Mouse (Mus musculus) lung, embryonic 14.5 days (tissue): ENCODE data around the gene Acbd5. TPM values are rescaled to one million over a fixed set of nuclear protein-coding genes. Genes with fewer than 3 reads are reported as not detected.
"Not testable (repeated sequence)": the region's sequence is repeated elsewhere in the genome, so short reads cannot be mapped to it uniquely, and the experiment has no call there.

Experiments used
- ATAC-seq: fragments of 200-750 bp; cut with Nextera tagmentation; 2 replicates; pipeline ENCODE4 v1.8.0; 2017; ENCODE audit warnings: mild to moderate bottlenecking, moderate TSS enrichment, moderate library complexity; ENCODE audit not compliant: insufficient read depth
- DNase-seq: peaks from one replicate; pipeline ENCODE4 v3.0.0-alpha.2; 2015
- H3K27ac ChIP-seq: fragments of 300-500 bp; sonication (generic); 2 replicates; pipeline ENCODE4 v1.5.1; 2014; ENCODE audit warnings: low read depth, mild to moderate bottlenecking, moderate library complexity
- H3K27me3 ChIP-seq: fragments of 300-500 bp; sonication (generic); 2 replicates; pipeline ENCODE4 v1.6.1; 2014; ENCODE audit warnings: low read length, control low read depth; ENCODE audit not compliant: insufficient read depth
- H3K36me3 ChIP-seq: fragments of 300-500 bp; sonication (generic); 2 replicates; pipeline ENCODE4 v1.6.1; 2014; ENCODE audit warnings: control low read depth; ENCODE audit not compliant: insufficient read depth
- H3K4me1 ChIP-seq: fragments of 300-500 bp; sonication (generic); 2 replicates; pipeline ENCODE4 v1.6.1; 2014; ENCODE audit warnings: antibody characterized with exemption, control low read depth; ENCODE audit not compliant: insufficient read depth
- H3K4me2 ChIP-seq: fragments of 300-500 bp; sonication (generic); 2 replicates; pipeline ENCODE4 v1.6.1; 2014; ENCODE audit warnings: mild to moderate bottlenecking
- H3K4me3 ChIP-seq: fragments of 300-500 bp; sonication (generic); 2 replicates; pipeline ENCODE4 v1.5.1; 2014; ENCODE audit warnings: low read depth, low read length
- H3K9ac ChIP-seq: fragments of 300-500 bp; sonication (generic); 2 replicates; pipeline ENCODE4 v1.6.1; 2014
- H3K9me3 ChIP-seq: fragments of 300-500 bp; sonication (generic); 2 replicates; pipeline ENCODE4 v1.6.1; 2016; ENCODE audit warnings: low read depth, low read length, control low read depth
- CTCF ChIP-seq: IDR thresholded peaks from 2 replicates; pipeline ENCODE4 v1.5.1; 2016; ENCODE audit warnings: antibody characterized with exemption, low read depth
- WGBS: fragments of 180-500 bp; shearing (Covaris S2); extraction: QIAGEN DNeasy Blood & Tissue Kit; methylation state at CpG from one replicate; pipeline ENCODE4 v1.1.7; 2014; 5-methylcytosine and 5-hydroxymethylcytosine counted together
- polyA plus RNA-seq: library from polyadenylated mRNA; unstranded; fragments of >200 nt; fragmentation: Nextera tagmentation; extraction: Ambion mirVana; gene quantifications from 2 replicates; pipeline ENCODE4 v1.2.1, GENCODE M21; 2014

Acbd5 gene
- polyA plus RNA-seq, 1 experiment from 2014 or later: 24.6 TPM

DNA sequence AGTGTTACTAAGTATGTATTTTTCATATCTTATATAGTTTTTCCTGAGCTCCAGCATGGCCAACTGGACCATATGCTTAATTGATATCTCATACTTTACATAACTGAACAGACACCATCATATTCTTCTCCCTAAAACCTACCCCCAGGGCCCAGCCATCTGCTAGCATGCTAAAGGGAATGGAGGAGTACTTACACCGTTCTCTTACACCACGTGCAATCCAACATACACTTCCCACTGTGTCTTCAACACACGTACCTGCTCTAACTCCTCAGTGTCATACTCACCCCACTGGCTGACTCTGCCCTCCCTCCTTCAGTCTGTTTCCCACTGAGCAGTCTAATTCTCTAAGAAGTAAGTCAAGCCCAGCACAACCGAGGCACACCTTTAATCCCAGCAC is 39.1 kb upstream of the Acbd5 start:
- no peak overlapping the region for H3K27ac ChIP-seq
- H3K9me3 ChIP-seq: no peaks in the 10 kb centered on the region
- 86% methylated on average over 4 of the region's 4 CpGs for WGBS
- no peak for DNase-seq
- no peaks in the 10 kb centered on the region for H3K4me1 ChIP-seq
- ATAC-seq: no peak
- H3K27me3 ChIP-seq: no peaks in the 10 kb centered on the region
- H3K9ac ChIP-seq: no peak overlapping the region
- H3K4me2 ChIP-seq: no peak overlapping the region
- H3K36me3 ChIP-seq: 0 out of 2 replicates have a peak, but pooled peaks cover 8% of the 10 kb centered on the region
- H3K4me3 ChIP-seq: no peak overlapping the region
- no peak for TF ChIP-seq CTCF

GRCm38 (mm10) chr2:23030631-23031030 is 37.3 kb upstream of the Acbd5 start:
- Histone ChIP-seq H3K4me1 (no peaks in the 10 kb centered on the region), H3K27ac (no peak overlapping the region), H3K36me3 (0 out of 2 replicates have a peak, but pooled peaks cover 8% of the 10 kb centered on the region), H3K9me3 (no peaks in the 10 kb centered on the region), H3K4me2 (no peak overlapping the region), H3K4me3 (no peak overlapping the region), H3K27me3 (no peaks in the 10 kb centered on the region), H3K9ac (no peak overlapping the region)
- 94% methylated on average over 4 of the region's 4 CpGs for WGBS
- ATAC-seq (no peak), DNase-seq (no peak)
- no peak for TF ChIP-seq CTCF

DNA sequence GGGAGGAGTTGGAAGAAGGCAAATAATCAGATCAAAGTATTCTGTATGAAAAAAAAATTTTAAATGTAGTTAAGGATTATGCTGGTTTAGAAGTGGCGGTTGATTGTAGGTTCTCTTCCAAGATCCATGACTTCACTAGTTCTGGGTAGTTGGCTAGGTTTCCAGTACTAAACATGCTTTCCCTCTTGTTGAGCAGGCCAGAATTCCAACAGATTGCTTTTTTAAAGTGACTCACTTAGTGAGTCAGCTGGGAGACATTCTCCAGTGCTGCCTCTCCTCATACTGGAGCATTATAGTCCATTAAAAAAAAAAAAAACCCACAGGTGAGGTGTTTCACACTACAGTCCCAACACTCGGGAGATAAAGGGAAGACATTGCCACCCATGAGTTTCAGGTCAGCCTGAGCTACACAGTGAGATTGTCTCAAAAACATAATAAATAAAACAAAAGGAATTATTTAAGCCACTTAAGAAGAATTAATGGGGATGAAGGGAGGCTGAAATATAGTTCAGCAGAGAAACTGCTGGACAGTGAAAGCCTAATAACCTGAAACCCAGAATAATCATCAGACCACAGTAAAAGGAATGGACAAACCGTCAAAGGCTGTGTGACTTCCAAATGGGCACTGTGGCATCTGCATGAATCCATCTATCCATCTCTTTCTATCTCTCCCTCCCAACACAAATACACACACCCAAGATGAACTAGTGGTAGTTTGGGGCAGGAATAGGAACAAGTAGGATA is 33.1 kb upstream of the Acbd5 start:
- H3K4me2 ChIP-seq: no peak overlapping the region
- H3K27ac ChIP-seq: no peak overlapping the region
- no peaks in the 10 kb centered on the region for H3K27me3 ChIP-seq
- H3K4me3 ChIP-seq: no peak overlapping the region
- WGBS: 87% methylated on average over 3 of the region's 3 CpGs
- H3K9ac ChIP-seq: no peak overlapping the region
- no peak for TF ChIP-seq CTCF
- no peak for ATAC-seq
- H3K9me3 ChIP-seq: no peaks in the 10 kb centered on the region
- no peak for DNase-seq
- peaks cover 3% of the 10 kb centered on the region for H3K4me1 ChIP-seq
- 0 out of 2 replicates have a peak, but pooled peaks cover 5% of the 10 kb centered on the region for H3K36me3 ChIP-seq

DNA sequence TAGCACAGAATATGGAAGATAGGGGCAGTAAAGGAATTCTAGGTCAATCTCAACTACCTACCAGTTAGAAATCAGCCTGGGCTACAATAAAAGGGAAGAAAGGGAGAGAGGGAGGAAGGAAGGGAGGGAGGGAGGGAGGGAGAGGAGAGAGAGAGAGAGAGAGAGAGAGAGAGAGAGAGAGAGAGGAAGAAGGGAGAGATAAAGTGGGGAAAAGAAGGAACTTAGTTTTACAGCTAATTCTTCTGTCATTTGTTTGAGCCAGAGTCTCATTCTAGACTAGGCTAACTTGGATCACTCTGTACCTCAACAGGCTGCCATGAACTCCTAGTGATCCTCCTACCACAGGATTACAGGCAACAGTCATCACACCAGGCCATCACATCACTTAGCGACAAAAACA is 32.5 kb upstream of the Acbd5 start:
- Histone ChIP-seq H3K4me3 (no peak overlapping the region), H3K4me2 (no peak overlapping the region), H3K36me3 (0 out of 2 replicates have a peak, but pooled peaks cover 5% of the 10 kb centered on the region), H3K4me1 (peaks cover 3% of the 10 kb centered on the region), H3K9ac (no peak overlapping the region), H3K9me3 (no peaks in the 10 kb centered on the region), H3K27me3 (no peaks in the 10 kb centered on the region), H3K27ac (no peak overlapping the region)
- 95% methylated on average over 1 of the region's 1 CpGs for WGBS
- no peak for ATAC-seq
- no peak for TF ChIP-seq CTCF
- no peak for DNase-seq

- Histone ChIP-seq H3K36me3 (no peaks in the 10 kb centered on the region), H3K4me1 (peaks cover 3% of the 10 kb centered on the region), H3K27me3 (no peaks in the 10 kb centered on the region), H3K4me2 (peak overlapping the region; percentile 67), H3K9ac (peak overlapping the region; percentile 94), H3K4me3 (peak overlapping the region; percentile 95), H3K27ac (peak overlapping the region; percentile 98), H3K9me3 (no peaks in the 10 kb centered on the region)
- peak; percentile 89 for ATAC-seq
- under 1% methylated on average over 56 of the region's 59 CpGs for WGBS
- TF ChIP-seq CTCF: no peak
- DNase-seq: peak; percentile 60
Observed at GRCm38 (mm10) chr2:23039082-23040000, 28.6 kb upstream of the Acbd5 start.

- 2% methylated on average over 22 of the region's 24 CpGs for WGBS
- H3K9me3 ChIP-seq: no peaks in the 10 kb centered on the region
- peak within 1 kb of the TSS; percentile 98 for H3K27ac ChIP-seq
- DNase-seq: peak; percentile 98
- TF ChIP-seq CTCF: peak; percentile 41
- H3K4me2 ChIP-seq: peak within 1 kb of the TSS; percentile 67
- peak within 1 kb of the TSS; percentile 95 for H3K4me3 ChIP-seq
- H3K9ac ChIP-seq: peak within 1 kb of the TSS; percentile 94
- H3K4me1 ChIP-seq: peaks cover 3% of the 10 kb centered on the region
- H3K27me3 ChIP-seq: no peaks in the 10 kb centered on the region
- no peaks in the 10 kb centered on the region for H3K36me3 ChIP-seq
- peak; percentile 97 for ATAC-seq
Observed at GRCm38 (mm10) chr2:23040001-23040646, 27.8 kb upstream of the Acbd5 start, which contains the start of gene Abi1. Gene Abi1 (minus strand): TSS chr2:23040241.

DNA sequence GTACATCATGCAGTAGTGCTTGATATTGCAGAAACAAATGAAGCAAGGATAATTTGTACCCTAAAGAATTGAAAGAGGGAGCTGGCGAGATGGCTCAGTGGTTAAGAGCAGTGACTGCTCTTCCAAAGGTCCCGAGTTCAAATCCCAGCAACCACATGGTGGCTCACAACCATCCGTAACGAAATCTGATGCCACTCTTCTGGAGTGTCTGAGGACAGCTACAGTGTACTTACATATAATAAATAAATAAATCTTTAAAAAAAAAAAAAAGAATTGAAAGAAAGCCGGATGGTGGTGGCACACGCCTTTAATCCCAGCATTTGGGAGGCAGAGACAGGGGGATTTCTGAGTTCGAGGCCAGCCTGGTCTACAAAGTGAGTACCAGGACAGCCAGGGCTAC is 27.3 kb upstream of the Acbd5 start:
- not testable (repeated sequence) for ATAC-seq, H3K9ac ChIP-seq, H3K9me3 ChIP-seq, H3K4me1 ChIP-seq, H3K36me3 ChIP-seq, H3K27me3 ChIP-seq, DNase-seq, H3K4me3 ChIP-seq, H3K4me2 ChIP-seq
- 85% methylated on average over 7 of the region's 7 CpGs for whole genome bisulfite sequencing
- peak overlapping the region; percentile 58 for H3K27ac ChIP-seq
